Mouse (Mus musculus) testis, adult 2 months (tissue): ENCODE measurements at regions not wholly inside any gene's neighbourhood (a gene's known extent, or its start where the extent isn't known, plus 50 kb on each side); places are given as distances from the start of the nearest gene placed in this dataset.

Experiments used
- CTCF ChIP-seq: fragments of 200-500 bp; IDR thresholded peaks from 2 replicates; pipeline ENCODE4 v1.5.1; 2012; ENCODE audit warnings: low read depth, mild to moderate bottlenecking, inconsistent platforms, low read length, moderate library complexity; ENCODE audit not compliant: control insufficient read depth, insufficient read depth, insufficient replicate concordance
- POLR2A ChIP-seq: fragments of 200-500 bp; IDR thresholded peaks from 2 replicates; pipeline ENCODE4 v1.6.1; 2012; ENCODE audit warnings: low read depth, mild to moderate bottlenecking, inconsistent platforms, low read length, moderate library complexity; ENCODE audit not compliant: control insufficient read depth

DNA sequence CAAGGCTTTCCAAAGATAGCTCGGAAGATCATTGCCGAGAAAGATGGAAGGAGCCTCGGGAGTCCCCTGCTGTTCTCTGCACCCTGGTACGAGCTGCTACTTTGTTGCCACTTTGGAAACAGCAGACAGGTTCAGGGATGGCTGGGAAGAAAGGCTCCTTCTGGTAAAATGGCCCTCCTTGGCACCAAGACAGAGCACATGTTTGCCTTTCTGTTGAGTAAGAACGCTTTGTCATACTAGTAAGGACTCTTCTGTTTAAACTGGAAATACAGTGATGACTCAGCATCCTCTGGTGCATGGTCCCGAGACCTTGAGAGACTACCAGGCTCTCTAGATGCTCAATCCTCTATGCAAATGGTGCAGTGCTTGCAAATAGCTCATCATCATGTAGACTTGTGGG lies 118.2 kb upstream of the Dyrk2 start:
- TF ChIP-seq POLR2A (no peak), CTCF (no peak)
